Mouse (Mus musculus): Measurements from ENCODE around the gene Unc13b. TPM values are rescaled to one million over a fixed set of nuclear protein-coding genes. Genes with fewer than 3 reads are reported as not detected.

Gene Unc13b
- total RNA-seq, 1 experiment from 2014 or later: 7.6 TPM

DNA sequence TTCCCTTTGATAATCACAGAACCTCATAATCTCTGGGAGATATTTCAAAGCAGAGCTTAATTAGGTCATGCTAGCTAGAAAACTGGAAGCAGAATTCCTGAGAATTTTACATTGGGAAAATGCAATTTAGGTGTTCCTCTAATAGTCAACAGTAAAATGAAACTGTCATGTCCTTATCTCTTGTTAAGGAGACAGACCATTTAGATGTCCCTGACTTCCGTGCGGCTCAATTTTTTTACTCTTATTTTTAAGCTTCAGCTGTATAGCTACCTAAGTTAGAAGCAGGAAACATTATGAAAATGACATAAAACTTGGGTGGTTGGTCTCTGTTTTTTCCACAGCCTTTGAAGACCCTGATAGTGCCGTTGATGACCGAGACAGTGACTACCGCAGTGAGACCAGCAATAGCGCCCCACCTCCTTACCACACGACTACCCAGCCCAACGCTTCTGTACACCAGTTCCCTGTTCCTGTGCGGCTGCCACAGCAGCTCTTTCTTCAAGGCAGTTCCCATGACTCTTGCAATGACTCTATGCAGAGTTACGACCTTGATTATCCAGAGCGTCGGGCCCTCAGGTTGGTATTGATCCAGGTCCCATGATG is 106.8 kb downstream of the Unc13b start:
- ATAC-seq (replicated peaks in 1 of 2; ENCODE audit: insufficient read depth in 1 of 2, low FRiP score in 2 of 2, low TSS enrichment in 1 of 2, low read depth in 1 of 2, poor library complexity in 2 of 2, severe bottlenecking in 2 of 2): no peak

DNA sequence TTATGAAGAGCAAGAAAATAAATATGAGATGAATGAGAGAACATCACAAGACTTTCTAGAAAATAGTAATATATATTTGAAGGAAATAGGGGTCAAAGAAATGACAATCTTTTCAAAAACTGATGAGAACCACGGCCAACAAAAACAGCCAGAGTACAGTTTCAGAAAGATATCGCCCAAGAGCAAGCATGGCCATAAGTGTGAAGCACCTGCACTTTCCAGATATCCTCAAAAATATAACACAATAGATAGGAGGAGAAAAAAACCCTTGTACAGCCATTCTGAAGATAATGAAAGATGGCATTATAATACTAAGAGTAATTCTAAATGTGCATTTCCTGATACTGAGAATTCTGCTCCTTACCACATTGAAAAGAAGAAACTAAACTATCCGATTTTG is 111.3 kb downstream of the Unc13b start:
- ATAC-seq (replicated peaks in 1 of 2; ENCODE audit: insufficient read depth in 1 of 2, low FRiP score in 2 of 2, low TSS enrichment in 1 of 2, low read depth in 1 of 2, poor library complexity in 2 of 2, severe bottlenecking in 2 of 2): no peak

DNA sequence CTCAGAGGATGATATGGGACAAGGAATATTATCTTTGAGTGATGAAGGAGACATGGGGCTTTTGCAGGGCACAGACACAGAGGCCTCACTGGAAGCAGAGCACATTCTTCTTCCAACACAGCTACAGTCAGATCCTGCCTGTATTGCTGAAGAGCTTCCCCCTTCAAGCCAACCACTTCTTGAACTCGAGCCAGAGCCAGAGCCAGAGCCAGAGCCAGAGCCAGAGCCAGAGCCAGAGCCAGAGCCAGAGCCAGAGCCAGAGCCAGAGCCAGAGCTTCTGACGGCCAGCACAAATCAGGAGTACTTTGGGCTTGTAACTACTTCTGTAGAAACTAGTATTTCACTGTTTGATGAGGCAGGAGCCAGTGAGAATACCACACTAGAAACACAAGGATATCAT is 118.4 kb downstream of the Unc13b start:
- ATAC-seq (replicated peaks in 1 of 2; ENCODE audit: insufficient read depth in 1 of 2, low FRiP score in 2 of 2, low TSS enrichment in 1 of 2, low read depth in 1 of 2, poor library complexity in 2 of 2, severe bottlenecking in 2 of 2): no peak

DNA sequence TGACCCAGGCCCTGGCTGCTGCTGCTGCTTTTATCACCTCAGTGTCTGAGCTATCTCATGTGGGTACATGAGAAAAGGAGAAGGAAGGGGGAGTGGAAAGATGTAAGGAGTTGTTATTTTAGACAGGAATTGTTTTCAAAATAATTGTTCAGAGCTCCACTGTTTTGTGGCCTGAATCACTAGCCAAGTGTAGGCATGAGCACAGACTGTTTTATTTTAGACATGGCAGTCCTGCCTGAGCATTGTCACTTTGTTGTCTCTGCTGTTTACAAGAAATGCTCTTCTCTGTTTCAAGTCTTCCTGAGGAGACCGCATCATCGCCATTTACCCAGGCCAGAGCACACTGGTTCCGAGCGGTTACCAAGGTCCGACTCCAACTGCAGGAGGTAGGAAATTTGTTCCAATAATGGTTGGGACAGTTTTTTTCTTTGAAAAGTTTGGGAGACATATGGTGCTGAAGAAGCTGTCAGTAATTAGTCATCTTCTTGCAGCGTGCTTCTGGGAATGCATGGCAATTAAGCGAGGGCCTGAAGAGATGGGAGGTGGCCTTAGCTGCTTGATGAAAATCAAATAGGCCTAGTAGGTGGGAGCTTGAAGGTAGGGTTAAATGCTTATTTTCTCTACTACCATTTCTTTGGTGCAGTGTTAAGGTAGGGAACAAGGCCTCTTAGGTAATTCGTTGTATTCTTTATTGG is 123.9 kb downstream of the Unc13b start:
- no peak for ATAC-seq (replicated peaks in 1 of 2; ENCODE audit: insufficient read depth in 1 of 2, low FRiP score in 2 of 2, low TSS enrichment in 1 of 2, low read depth in 1 of 2, poor library complexity in 2 of 2, severe bottlenecking in 2 of 2)

DNA sequence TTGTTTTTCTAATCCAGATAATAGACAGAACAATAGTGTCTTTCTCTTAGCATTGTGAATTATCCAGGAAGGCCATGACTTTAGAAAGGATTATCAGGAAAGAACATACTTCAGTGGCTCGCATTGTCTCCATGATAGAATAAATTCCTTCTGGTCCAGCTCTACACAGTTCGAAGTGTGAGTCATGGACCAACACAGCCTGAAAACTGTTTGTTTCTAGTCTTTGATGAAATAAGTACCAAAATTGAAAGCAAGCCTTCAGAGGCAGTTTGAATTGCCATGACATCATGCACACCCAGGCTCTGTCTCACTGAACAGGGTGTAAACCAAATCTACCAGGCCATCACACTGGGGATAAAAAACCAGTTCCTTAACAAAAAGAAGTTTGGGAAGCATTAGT is 128.7 kb downstream of the Unc13b start:
- no peak for ATAC-seq (replicated peaks in 1 of 2; ENCODE audit: insufficient read depth in 1 of 2, low FRiP score in 2 of 2, low TSS enrichment in 1 of 2, low read depth in 1 of 2, poor library complexity in 2 of 2, severe bottlenecking in 2 of 2)

DNA sequence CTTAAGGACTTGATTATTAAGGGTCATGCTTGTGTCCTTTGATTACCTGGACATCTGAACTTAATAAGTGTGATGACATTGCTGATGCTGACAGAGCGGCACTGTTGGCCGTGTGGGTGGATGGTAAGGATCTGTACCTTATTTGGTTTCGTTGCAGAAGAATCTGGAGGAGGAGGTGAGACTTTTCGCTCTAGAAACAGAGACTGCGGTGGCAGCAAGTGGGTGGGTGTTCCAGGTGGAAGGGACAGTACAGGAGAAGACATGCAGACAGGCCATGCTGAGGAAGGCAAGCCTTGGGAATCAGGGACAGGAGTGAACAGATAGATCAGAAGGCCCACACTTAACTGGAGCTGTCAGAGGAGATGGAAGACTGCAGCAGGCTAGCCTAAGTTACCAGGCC is 130.6 kb downstream of the Unc13b start:
- ATAC-seq (replicated peaks in 1 of 2; ENCODE audit: insufficient read depth in 1 of 2, low FRiP score in 2 of 2, low TSS enrichment in 1 of 2, low read depth in 1 of 2, poor library complexity in 2 of 2, severe bottlenecking in 2 of 2): no peak

DNA sequence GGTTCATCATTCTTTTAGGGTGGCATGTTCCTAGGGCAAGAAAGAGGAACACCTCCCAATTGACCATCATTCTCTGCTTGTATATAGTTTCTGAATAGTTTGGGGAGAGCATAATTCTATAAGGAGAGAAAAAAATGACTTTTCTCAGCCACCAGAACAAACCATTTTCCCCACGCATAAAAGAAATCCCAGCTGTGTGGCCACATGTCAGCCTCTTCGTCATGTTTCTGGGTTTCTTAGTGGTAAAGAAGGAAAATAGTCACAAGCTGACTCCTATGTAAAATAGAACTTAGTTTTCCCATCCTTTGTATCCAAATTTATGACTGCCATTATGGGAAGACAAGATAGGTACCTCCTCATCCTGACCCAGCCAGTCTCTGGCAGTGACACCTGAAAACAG is 146.2 kb downstream of the Unc13b start:
- no peak for ATAC-seq (replicated peaks in 1 of 2; ENCODE audit: insufficient read depth in 1 of 2, low FRiP score in 2 of 2, low TSS enrichment in 1 of 2, low read depth in 1 of 2, poor library complexity in 2 of 2, severe bottlenecking in 2 of 2)

DNA sequence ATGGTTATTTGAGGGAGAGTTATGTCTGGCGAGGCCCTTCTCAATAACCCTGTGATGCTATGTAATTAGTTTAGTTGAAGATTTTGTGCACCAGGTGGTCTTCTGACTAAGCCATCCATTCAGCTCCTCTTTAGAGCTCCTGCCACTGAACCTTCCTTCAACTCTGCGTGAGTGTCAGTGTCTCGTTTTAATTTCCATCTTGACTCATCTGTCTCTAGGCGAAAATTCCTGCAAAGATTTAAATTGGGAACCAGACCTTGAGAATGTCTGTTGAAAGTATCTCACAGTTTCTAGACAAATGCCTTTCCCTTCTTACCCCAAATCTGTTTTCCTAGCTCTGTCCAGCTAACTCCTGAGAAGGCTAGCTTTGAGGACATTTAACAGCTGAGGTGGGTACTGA is 146.8 kb downstream of the Unc13b start:
- no peak for ATAC-seq (replicated peaks in 1 of 2; ENCODE audit: insufficient read depth in 1 of 2, low FRiP score in 2 of 2, low TSS enrichment in 1 of 2, low read depth in 1 of 2, poor library complexity in 2 of 2, severe bottlenecking in 2 of 2)

DNA sequence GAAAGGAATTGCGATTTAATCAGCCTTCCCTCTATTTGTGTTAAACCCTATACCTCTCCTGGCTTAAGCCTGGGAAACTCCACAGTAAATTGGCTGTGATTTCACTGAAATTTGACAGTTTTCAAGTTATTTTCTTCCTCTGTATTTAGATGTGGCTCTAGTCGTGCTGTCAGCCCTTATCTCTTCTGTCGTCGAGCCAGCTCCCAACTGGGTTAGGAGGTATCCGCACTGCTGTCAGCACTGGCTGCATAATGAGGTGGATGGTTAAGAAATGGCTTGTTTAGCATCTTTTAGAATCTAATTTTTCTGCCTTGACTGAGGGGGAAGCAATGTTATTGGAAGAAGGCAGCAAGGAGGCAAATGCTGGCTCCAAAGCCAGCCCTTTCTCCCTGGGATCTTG is 148.2 kb downstream of the Unc13b start:
- ATAC-seq (replicated peaks in 1 of 2; ENCODE audit: insufficient read depth in 1 of 2, low FRiP score in 2 of 2, low TSS enrichment in 1 of 2, low read depth in 1 of 2, poor library complexity in 2 of 2, severe bottlenecking in 2 of 2): no peak

DNA sequence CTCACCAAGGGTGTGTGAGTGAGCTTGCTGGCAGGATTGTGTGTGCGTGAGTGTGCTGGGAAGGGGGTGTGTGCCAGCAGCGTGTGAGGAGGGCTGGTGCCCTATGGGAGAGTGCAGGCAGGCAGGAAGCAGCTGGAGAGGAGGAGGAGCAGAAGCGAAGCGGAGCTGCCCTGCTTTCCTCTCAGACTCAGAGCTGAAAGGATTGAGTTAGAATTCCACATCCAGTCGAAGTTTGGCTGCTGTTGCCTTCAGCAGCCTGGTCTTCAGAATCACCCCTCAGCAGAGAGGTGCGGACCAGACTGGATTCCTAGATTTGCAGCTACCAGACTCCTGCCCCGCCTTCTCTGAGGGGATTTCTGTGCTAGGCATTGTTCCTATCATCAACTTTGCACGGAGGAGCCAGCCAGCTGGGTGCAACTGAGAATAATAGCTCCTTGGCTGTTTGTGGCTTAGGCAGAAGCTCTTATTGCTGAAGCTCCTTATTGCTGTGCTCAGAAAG is 150.4 kb downstream of the Unc13b start:
- no peak for ATAC-seq (replicated peaks in 1 of 2; ENCODE audit: insufficient read depth in 1 of 2, low FRiP score in 2 of 2, low TSS enrichment in 1 of 2, low read depth in 1 of 2, poor library complexity in 2 of 2, severe bottlenecking in 2 of 2)

DNA sequence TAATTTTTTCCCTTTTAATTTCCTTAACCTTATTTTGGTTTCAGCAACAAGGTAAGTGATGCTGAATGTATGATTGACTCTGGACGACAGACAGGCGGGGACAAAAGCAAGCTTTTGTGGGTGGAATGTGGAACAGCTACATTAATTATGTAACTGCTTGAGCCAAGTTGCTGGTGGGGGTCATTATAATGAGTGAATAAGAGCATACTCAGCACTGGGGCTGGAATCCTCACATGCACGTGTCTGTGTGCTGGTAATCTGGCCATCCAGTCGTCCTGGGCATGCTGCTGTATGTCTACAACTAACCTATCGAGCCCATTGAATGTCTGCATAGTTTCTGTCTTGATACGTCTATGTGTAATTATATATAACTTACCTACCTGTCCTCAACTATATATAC is 150.9 kb downstream of the Unc13b start:
- no peak for ATAC-seq (replicated peaks in 1 of 2; ENCODE audit: insufficient read depth in 1 of 2, low FRiP score in 2 of 2, low TSS enrichment in 1 of 2, low read depth in 1 of 2, poor library complexity in 2 of 2, severe bottlenecking in 2 of 2)

DNA sequence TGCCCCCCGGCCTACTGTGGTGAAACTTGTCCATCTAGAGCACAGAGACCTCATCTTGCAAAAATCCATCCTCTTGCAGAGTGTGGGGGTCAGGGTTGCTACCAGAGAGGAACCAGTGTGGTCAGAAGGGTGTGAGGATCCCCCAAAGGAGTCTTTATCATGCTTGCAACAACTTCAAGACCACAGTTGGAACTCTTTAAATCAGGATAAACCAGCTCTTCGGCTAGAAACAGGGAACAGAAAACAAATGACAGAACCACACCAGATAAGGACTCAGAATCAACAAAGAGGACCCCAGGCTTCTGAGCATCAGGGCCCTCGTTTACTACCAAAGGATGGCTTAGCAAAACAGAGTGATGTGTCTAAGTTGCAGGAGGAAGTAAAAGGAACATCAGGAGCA is 157.7 kb downstream of the Unc13b start:
- ATAC-seq (replicated peaks in 1 of 2; ENCODE audit: insufficient read depth in 1 of 2, low FRiP score in 2 of 2, low TSS enrichment in 1 of 2, low read depth in 1 of 2, poor library complexity in 2 of 2, severe bottlenecking in 2 of 2): no peak

DNA sequence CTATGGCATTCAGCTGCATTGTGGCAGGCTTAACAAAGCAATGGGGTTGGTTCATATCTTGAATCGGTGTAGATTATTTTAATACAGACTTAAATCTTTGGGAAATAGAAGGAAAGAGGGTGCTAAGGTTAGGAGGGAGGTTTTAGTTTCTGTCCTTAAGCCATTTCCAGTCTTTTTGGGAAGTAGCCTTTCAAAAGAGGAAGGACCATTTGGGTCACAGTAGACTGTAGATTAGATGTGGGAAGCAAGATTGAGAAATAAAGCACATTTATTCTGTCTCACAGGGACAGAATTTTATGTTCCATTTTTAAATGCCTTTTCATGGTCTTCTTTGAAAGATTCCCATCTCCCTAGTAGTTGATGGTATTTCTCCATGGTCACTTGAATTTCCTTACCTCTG is 159.2 kb downstream of the Unc13b start:
- ATAC-seq (replicated peaks in 1 of 2; ENCODE audit: insufficient read depth in 1 of 2, low FRiP score in 2 of 2, low TSS enrichment in 1 of 2, low read depth in 1 of 2, poor library complexity in 2 of 2, severe bottlenecking in 2 of 2): no peak

DNA sequence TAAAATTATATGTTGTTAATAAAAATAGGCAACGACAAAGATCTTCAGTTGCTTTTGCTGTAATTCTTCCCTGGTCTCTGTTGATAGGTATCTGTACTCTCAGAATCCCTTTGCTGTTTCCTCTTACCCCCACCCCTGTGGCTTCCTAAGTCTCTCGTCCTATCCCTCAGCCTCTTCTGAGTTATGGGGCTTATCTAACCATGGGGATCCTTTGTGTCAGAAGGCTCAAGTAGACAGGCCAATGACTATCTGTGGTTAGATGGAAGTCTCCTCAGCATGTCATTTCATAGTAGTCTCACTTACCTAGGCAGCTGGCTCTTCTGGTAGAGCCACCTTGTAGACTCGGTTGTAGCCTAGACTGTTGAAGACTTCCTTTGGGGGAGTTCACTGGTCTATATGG is 173.1 kb downstream of the Unc13b start:
- no peak for ATAC-seq (replicated peaks in 1 of 2; ENCODE audit: insufficient read depth in 1 of 2, low FRiP score in 2 of 2, low TSS enrichment in 1 of 2, low read depth in 1 of 2, poor library complexity in 2 of 2, severe bottlenecking in 2 of 2)

DNA sequence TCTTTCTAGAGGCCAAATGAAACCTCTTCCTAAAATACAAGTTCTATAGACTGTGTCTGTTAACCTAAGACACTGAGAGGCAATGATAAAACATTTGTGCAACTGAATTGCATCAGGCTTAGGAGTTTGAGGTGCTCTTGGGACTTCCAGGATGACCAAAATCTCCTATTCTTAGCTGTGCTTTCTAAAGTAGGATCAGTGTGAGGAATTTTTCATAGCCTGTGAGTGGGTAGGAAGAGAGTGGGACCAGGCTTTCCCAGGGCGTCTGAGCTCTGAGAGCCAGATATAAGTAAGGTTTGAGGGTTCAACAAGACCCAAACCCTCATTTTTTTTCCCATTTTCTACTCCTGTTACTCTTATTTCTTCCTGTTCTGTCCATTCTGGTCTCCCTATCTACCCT is 174.2 kb downstream of the Unc13b start:
- no peak for ATAC-seq (replicated peaks in 1 of 2; ENCODE audit: insufficient read depth in 1 of 2, low FRiP score in 2 of 2, low TSS enrichment in 1 of 2, low read depth in 1 of 2, poor library complexity in 2 of 2, severe bottlenecking in 2 of 2)

DNA sequence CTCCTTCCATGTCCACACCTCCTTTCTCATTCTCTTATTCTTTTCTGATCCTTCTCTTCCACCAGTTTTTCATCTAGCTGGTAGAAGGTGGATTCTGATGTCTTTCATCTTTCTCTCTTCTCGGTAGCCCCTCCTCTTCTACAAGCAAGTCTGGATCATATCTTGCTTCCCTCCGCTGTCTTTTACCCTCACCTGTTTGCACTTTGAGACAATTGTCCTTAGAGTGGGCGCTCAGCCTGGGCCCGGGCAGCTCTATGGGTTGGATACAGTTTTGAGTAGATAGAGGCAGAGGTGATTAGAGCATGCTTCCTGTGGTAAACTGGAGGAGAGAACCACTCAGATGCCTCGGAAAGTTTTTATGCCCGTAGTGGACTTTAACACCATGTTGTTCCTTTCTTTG is 174.7 kb downstream of the Unc13b start:
- no peak for ATAC-seq (replicated peaks in 1 of 2; ENCODE audit: insufficient read depth in 1 of 2, low FRiP score in 2 of 2, low TSS enrichment in 1 of 2, low read depth in 1 of 2, poor library complexity in 2 of 2, severe bottlenecking in 2 of 2)

DNA sequence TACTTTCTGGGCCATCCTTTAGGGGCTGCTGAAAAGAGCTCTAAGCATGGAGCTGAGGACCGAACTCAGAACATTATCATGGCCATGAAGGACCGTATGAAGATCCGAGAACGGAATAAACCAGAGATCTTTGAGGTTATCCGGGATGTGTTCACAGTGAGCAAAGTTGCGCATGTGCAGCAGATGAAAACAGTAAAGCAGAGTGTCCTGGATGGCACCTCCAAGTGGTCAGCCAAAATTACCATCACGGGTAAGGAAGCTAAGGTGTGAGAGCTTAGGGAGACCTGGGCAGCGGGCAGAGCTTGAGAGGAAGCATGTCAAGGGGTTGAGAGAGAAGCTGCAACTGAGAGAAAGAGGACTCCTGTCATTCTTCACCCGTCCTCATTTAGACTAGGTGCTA is 178.1 kb downstream of the Unc13b start:
- no peak for ATAC-seq (replicated peaks in 1 of 2; ENCODE audit: insufficient read depth in 1 of 2, low FRiP score in 2 of 2, low TSS enrichment in 1 of 2, low read depth in 1 of 2, poor library complexity in 2 of 2, severe bottlenecking in 2 of 2)

DNA sequence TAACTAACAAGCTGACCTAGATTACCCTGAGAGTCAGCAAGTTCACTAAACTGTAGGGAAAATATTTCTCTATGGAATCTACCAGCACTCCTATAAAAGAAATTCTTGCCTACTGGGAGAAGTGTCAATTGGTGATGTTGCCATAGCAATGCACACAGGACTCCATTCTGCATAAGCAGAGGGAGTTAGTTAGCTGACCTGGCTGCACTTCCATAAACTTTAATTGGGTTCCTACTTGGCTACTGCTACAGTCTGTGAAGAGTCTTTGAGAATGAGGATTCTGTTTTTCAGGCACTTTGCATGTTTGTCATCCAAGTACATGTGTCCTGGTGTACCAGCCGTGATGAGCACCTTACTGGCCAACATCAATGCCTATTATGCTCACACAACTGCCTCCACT is 182.0 kb downstream of the Unc13b start:
- no peak for ATAC-seq (replicated peaks in 1 of 2; ENCODE audit: insufficient read depth in 1 of 2, low FRiP score in 2 of 2, low TSS enrichment in 1 of 2, low read depth in 1 of 2, poor library complexity in 2 of 2, severe bottlenecking in 2 of 2)

DNA sequence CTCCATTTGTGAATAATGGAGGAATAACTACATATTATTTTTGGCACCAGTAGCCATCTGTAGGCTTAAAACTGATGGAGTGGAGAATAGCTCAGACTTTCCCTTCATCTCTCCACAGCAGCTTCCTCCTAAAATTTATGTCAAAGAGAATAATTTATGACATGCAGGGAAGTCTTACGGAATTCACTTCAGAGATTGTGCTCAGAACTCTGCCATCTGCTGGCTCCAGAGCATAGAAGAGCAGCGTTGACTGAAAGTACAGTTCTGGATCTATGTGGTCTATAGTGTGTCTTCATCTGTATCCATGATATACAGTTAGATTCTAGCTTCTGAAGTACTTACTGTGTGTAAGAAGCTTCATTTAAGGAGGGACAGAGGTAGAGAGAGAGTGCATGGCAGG is 185.3 kb downstream of the Unc13b start:
- ATAC-seq (replicated peaks in 1 of 2; ENCODE audit: insufficient read depth in 1 of 2, low FRiP score in 2 of 2, low TSS enrichment in 1 of 2, low read depth in 1 of 2, poor library complexity in 2 of 2, severe bottlenecking in 2 of 2): no peak

Measured in hematopoietic stem cell, adult 5-6 weeks (primary cell).